Mouse (Mus musculus) forebrain, embryonic 12.5 days (tissue): ENCODE measurements at regions not wholly inside any gene's neighbourhood (a gene's known extent, or its start where the extent isn't known, plus 50 kb on each side); places are given as distances from the start of the nearest gene placed in this dataset.

ENCODE experiments used
- ATAC-seq: fragments of 200-750 bp; cut with Nextera tagmentation; 2 replicates; pipeline ENCODE4 v1.8.0; 2017; ENCODE audit warnings: moderate TSS enrichment; ENCODE audit not compliant: low FRiP score
- H3K27ac ChIP-seq: fragments of 300-500 bp; sonication (generic); 2 replicates; pipeline ENCODE4 v1.5.1; 2016; ENCODE audit warnings: mild to moderate bottlenecking
- H3K27me3 ChIP-seq: fragments of 300-500 bp; sonication (generic); 2 replicates; pipeline ENCODE4 v1.6.1; 2016; ENCODE audit warnings: mild to moderate bottlenecking
- H3K36me3 ChIP-seq: fragments of 300-500 bp; sonication (generic); replicated peaks from 2 replicates; pipeline ENCODE4 v1.6.1; 2016; ENCODE audit warnings: mild to moderate bottlenecking
- H3K4me1 ChIP-seq: fragments of 300-500 bp; sonication (generic); 2 replicates; pipeline ENCODE4 v1.6.1; 2016
- H3K4me2 ChIP-seq: fragments of 300-500 bp; sonication (generic); 2 replicates; pipeline ENCODE4 v1.6.1; 2016; ENCODE audit warnings: mild to moderate bottlenecking, moderate library complexity
- H3K4me3 ChIP-seq: fragments of 300-500 bp; sonication (generic); replicated peaks from 2 replicates; pipeline ENCODE4 v1.5.1; 2016; ENCODE audit warnings: mild to moderate bottlenecking
- H3K9ac ChIP-seq: fragments of 300-500 bp; sonication (generic); 2 replicates; pipeline ENCODE4 v1.6.1; 2016; ENCODE audit warnings: mild to moderate bottlenecking
- H3K9me3 ChIP-seq: fragments of 300-500 bp; sonication (generic); 2 replicates; pipeline ENCODE4 v1.6.1; 2016
- WGBS: fragments of 180-500 bp; shearing (Covaris S2); methylation state at CpG from one replicate; pipeline ENCODE4 v1.1.7; 2016; 5-methylcytosine and 5-hydroxymethylcytosine counted together

DNA sequence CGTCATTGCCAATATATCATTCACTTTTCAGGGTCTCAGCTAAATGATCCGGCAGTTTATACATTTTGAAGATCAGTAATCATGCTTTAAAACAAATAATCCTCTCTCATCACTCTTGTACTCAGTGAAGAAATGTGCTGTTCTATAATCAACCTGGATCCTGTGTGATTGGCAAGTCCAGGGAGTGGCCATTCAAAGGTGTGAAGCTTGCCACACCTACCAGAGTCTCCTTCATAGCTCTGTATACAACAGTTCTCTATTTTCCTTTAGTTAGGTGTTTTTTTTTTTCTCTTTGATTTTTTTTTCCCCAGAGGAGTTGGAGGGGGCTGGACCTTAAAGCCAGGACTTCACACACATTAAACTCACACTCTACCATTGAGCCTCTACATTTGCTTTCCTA, 92.7 kb upstream of the Mon1b start:
- Histone ChIP-seq H3K4me2 (no peak overlapping the region), H3K9ac (no peak overlapping the region), H3K9me3 (no peaks in the 10 kb centered on the region), H3K27me3 (no peaks in the 10 kb centered on the region), H3K4me3 (no peak overlapping the region), H3K36me3 (no peaks in the 10 kb centered on the region), H3K4me1 (no peaks in the 10 kb centered on the region), H3K27ac (no peak overlapping the region)
- no peak for ATAC-seq
- WGBS: 85% methylated on average over 2 of the region's 2 CpGs

DNA sequence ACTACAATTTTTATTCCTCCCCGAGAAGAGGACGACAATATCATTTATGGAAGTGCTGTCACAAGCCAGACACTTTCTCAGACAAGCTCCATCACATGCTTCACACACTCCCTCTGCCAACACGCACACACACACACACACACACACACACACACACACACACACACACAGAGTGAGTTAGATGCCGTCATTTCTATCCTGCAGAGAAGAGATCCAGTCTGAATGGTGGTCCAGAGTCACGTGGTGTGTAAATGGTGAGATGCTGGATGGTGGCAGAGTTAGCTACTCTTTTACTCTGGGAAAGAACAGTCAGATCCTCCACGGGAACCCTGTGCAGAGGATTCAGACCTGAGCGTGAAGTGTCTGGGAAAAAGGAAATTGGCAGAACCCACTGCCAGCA, 86.2 kb upstream of the Mon1b start:
- Histone ChIP-seq H3K27ac (no peak overlapping the region), H3K27me3 (no peaks in the 10 kb centered on the region), H3K4me1 (peaks cover 2% of the 10 kb centered on the region), H3K4me2 (no peak overlapping the region), H3K36me3 (no peaks in the 10 kb centered on the region), H3K4me3 (no peak overlapping the region), H3K9me3 (no peaks in the 10 kb centered on the region), H3K9ac (no peak overlapping the region)
- no peak for ATAC-seq
- WGBS: 89% methylated on average over 7 of the region's 7 CpGs

- H3K9ac ChIP-seq: no peak overlapping the region
- 79% methylated on average over 12 of the region's 12 CpGs for WGBS
- H3K9me3 ChIP-seq: no peaks in the 10 kb centered on the region
- peaks cover 14% of the 10 kb centered on the region for H3K4me1 ChIP-seq
- H3K4me3 ChIP-seq: no peak overlapping the region
- H3K27ac ChIP-seq: no peak overlapping the region
- no peaks in the 10 kb centered on the region for H3K27me3 ChIP-seq
- no peaks in the 10 kb centered on the region for H3K36me3 ChIP-seq
- no peak overlapping the region for H3K4me2 ChIP-seq
- ATAC-seq: no peak
Observed at GRCm38 (mm10) chr8:113551454-113552273, 83.7 kb upstream of the Mon1b start.

DNA sequence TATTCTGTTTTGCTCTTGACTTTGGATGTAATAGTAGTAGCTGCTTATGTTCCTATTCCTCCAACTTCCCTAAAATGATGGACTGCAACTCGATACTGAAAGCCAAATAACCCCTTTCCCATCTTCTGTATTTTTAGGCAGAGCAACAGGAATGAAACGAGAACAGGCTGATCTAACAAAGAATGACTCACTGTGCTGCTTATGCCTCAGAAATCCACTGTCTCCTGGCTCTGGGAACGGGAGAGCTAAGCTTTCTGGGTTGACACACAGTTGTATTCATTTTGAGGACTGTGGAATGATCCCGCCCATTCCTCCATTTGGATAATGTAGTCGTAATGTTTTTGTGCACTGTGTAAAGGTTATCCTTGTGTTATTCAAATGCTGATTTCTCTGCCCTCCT, 82.6 kb upstream of the Mon1b start:
- H3K36me3 ChIP-seq: no peaks in the 10 kb centered on the region
- 60% methylated on average over 5 of the region's 5 CpGs for WGBS
- ATAC-seq: no peak

DNA sequence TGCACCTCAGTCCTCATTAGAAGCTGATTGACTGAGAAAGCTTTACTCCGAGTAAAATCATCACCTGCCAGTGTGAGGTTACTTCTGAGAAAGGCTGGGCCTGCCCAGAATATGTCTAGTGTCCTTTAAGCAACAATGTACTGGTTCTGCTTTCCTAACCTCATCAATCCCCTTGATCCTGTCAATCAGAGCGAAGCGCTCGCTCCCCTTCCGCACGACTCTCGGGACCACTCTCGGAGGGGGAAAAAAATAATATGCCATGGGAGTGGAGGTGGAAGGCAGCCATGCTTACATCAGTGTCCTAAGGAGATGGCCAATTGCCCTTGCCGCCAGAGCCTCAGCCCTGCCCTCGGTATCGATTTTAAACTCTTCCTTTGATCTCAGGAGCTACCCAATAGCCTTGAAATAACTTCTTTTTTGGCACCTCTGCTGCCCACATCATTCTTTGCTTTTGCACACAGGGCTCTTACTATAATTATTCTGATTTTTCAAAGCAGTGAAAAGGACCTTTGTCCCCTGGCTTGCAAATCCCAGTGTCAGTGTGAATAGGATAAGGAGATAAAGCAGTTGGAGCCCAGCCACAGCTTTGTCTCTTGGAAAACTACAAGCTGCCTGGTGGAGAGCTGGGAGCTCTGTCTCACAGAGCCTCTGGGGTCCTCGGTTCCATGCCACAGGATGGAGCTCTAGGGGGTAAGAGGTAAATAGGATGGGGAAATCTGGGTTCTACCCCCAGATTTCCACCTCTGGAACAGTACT, 80.5 kb upstream of the Mon1b start:
- no peak overlapping the region for H3K9ac ChIP-seq
- no peaks in the 10 kb centered on the region for H3K27me3 ChIP-seq
- no peaks in the 10 kb centered on the region for H3K36me3 ChIP-seq
- peak overlapping the region; percentile 20 for H3K4me3 ChIP-seq
- peak overlapping the region; percentile 53 for H3K4me2 ChIP-seq
- no peaks in the 10 kb centered on the region for H3K9me3 ChIP-seq
- ATAC-seq: peak; percentile 68; the same call in 1 of the 2 replicates
- peak overlapping the region; percentile 61 for H3K27ac ChIP-seq
- 2% methylated on average over 12 of the region's 12 CpGs for WGBS
- peaks cover 14% of the 10 kb centered on the region for H3K4me1 ChIP-seq

More for the DNA sequence above, 82.6 kb upstream of the Mon1b start:
- H3K4me1 ChIP-seq: peaks cover 14% of the 10 kb centered on the region
- H3K4me2 ChIP-seq: no peak overlapping the region
- H3K27me3 ChIP-seq: no peaks in the 10 kb centered on the region
- no peaks in the 10 kb centered on the region for H3K9me3 ChIP-seq
- H3K9ac ChIP-seq: no peak overlapping the region
- H3K4me3 ChIP-seq: no peak overlapping the region
- H3K27ac ChIP-seq: no peak overlapping the region

- Histone ChIP-seq H3K4me3 (no peak overlapping the region), H3K9ac (no peak overlapping the region), H3K36me3 (no peaks in the 10 kb centered on the region), H3K9me3 (no peaks in the 10 kb centered on the region), H3K27me3 (no peaks in the 10 kb centered on the region), H3K4me2 (no peak overlapping the region), H3K4me1 (peaks cover 14% of the 10 kb centered on the region), H3K27ac (no peak overlapping the region)
- WGBS: 94% methylated on average over 5 of the region's 5 CpGs
- ATAC-seq: no peak
Observed at GRCm38 (mm10) chr8:113556994-113557393, 78.4 kb upstream of the Mon1b start.

DNA sequence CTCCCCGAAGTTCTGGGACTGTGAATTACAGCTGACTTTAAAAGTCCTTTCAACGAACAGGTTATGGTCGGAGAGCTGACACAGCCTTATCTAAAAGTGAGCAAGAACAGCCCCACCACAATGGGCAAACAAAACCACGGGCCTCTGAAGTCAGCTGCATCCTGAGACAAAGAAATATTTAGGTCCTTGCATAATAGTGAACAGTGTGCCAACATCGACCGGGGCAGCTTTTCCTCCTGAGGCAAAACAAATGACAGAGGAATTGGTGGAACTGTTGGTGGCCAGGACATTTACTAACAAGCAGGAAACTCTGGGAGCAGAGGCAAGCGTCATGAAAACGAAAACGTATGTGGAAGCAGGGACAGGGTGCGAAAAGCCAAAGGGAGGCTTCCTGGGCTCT, 54.3 kb upstream of the Mon1b start:
- H3K4me1 ChIP-seq: peaks cover 10% of the 10 kb centered on the region; the same call in 1 of the 2 replicates
- no peak overlapping the region for H3K4me2 ChIP-seq
- no peak for ATAC-seq
- H3K9ac ChIP-seq: no peak overlapping the region
- H3K27ac ChIP-seq: no peak overlapping the region
- no peaks in the 10 kb centered on the region for H3K9me3 ChIP-seq
- no peaks in the 10 kb centered on the region for H3K27me3 ChIP-seq
- H3K36me3 ChIP-seq: no peaks in the 10 kb centered on the region
- H3K4me3 ChIP-seq: no peak overlapping the region
- WGBS: 66% methylated on average over 10 of the region's 10 CpGs

GRCm38 (mm10) chr8:113581704-113582103, 53.7 kb upstream of the Mon1b start:
- H3K27ac ChIP-seq: no peak overlapping the region
- peak; percentile 49 for ATAC-seq
- H3K9me3 ChIP-seq: no peaks in the 10 kb centered on the region
- 47% methylated on average over 12 of the region's 12 CpGs for WGBS
- H3K4me2 ChIP-seq: no peak overlapping the region
- no peaks in the 10 kb centered on the region for H3K27me3 ChIP-seq
- H3K4me1 ChIP-seq: peaks cover 10% of the 10 kb centered on the region; the same call in 1 of the 2 replicates
- H3K9ac ChIP-seq: no peak overlapping the region
- H3K4me3 ChIP-seq: no peak overlapping the region
- H3K36me3 ChIP-seq: no peaks in the 10 kb centered on the region

- Histone ChIP-seq H3K27me3 (no peaks in the 10 kb centered on the region), H3K9me3 (no peaks in the 10 kb centered on the region), H3K9ac (no peak overlapping the region), H3K27ac (no peak overlapping the region), H3K36me3 (no peaks in the 10 kb centered on the region), H3K4me2 (no peak overlapping the region), H3K4me1 (peaks cover 10% of the 10 kb centered on the region; the same call in 1 of the 2 replicates), H3K4me3 (no peak overlapping the region)
- ATAC-seq: peak; percentile 75
- WGBS: 26% methylated on average over 16 of the region's 16 CpGs
Observed at GRCm38 (mm10) chr8:113582180-113582975, 53.0 kb upstream of the Mon1b start.

GRCm38 (mm10) chr8:113583801-113584200, 51.6 kb upstream of the Mon1b start:
- no peak overlapping the region for H3K4me2 ChIP-seq
- ATAC-seq: no peak
- no peaks in the 10 kb centered on the region for H3K27me3 ChIP-seq
- H3K4me1 ChIP-seq: peaks cover 10% of the 10 kb centered on the region; the same call in 1 of the 2 replicates
- no peak overlapping the region for H3K9ac ChIP-seq
- H3K4me3 ChIP-seq: no peak overlapping the region
- no peaks in the 10 kb centered on the region for H3K9me3 ChIP-seq
- H3K36me3 ChIP-seq: no peaks in the 10 kb centered on the region
- H3K27ac ChIP-seq: no peak overlapping the region
- 77% methylated on average over 9 of the region's 10 CpGs for WGBS
